Mouse (Mus musculus) left cerebral cortex, adult 18-20 months (tissue): Measurements from ENCODE around the gene Wwc2. TPM values are rescaled to one million over a fixed set of nuclear protein-coding genes. Genes with fewer than 3 reads are reported as not detected.
A peak's percentile ranks its signal among the peaks of the same experiment; 100 is the strongest.

Experiments used
- DNase-seq, 2 experiments: peaks; one replicate each; pipeline ENCODE4 v3.0.0; 2021 to 2022; ENCODE audit warnings: low spot score in 2 of 2, mixed read lengths in 1 of 2
- total RNA-seq, 2 experiments: library from RNA; stranded (reverse); gene quantifications; 2 replicates each; pipeline ENCODE4 v1.2.3; 2021

Gene Wwc2
- total RNA-seq, 2 experiments from 2014 or later: 22.4 to 22.8 TPM

- no peak for DNase-seq
Measured at GRCm38 (mm10) chr8:47907056-47907455, 83.7 kb downstream of the Wwc2 start.

GRCm38 (mm10) chr8:47906142-47906541 is 84.6 kb downstream of the Wwc2 start:
- no peak for DNase-seq

- DNase-seq: no peak
Measured at GRCm38 (mm10) chr8:47905256-47905655, 85.5 kb downstream of the Wwc2 start.

DNA sequence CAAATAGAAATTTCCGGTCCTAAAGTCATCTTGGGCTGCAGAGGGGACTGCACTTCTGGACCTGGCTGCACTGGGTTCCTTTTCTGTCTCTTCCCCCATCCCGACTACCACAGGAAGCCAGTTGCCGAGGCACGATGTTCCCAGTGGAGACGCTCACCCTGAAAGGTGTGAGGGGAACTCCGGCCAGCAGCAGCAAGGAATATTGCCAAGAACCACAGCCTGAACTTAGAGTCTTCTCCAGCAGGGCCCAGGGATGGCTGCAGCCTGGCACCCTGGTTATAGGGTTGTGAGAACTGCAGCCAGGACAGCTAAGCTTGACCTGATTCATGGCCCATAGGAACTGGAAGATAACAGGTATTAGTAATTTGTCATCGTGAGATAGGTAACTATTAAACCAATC is 86.7 kb downstream of the Wwc2 start:
- no peak for DNase-seq

- no peak for DNase-seq
Measured at GRCm38 (mm10) chr8:47902704-47903103, 88.0 kb downstream of the Wwc2 start.

DNA sequence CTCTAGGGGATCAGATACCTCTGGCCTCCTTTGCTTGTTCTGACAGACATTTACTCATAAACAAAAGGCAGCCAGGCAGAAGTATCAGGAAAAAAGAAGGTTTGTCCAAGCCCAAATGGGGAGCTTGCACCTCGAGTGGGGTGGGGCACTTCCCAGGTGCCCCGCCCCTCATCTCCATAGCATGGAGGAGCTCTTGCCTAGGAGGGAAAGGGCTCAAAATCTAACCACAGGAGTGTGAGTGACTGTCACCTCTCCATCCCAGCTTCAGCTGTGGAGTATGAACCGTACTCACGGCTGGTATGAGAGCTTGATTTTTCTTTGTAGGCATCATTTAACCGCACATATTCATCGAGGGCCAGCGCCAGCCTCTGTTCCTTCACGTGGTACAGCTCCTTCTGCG is 90.4 kb downstream of the Wwc2 start:
- DNase-seq: no peak

DNA sequence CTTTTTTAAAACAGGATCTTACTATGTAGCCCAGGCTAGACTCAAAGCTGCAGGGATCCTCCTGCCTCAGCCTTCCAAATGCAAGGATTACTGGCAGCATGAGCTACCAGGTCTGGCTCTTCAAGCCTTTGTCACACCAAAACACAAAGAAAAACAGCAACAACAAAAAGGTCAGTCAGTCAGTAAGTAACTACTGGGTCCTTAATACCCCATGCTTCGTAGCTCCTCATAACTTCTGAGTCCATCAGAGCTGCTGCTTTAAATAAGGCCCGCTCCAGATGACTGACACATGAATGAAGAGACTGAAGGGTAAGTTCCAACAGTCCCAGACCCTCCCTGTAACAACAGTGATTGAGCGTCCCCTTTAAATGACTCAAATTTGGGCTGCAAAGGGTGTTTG is 90.8 kb downstream of the Wwc2 start:
- no peak for DNase-seq

- DNase-seq: no peak
Measured at GRCm38 (mm10) chr8:47892419-47892818, 98.3 kb downstream of the Wwc2 start.

DNA sequence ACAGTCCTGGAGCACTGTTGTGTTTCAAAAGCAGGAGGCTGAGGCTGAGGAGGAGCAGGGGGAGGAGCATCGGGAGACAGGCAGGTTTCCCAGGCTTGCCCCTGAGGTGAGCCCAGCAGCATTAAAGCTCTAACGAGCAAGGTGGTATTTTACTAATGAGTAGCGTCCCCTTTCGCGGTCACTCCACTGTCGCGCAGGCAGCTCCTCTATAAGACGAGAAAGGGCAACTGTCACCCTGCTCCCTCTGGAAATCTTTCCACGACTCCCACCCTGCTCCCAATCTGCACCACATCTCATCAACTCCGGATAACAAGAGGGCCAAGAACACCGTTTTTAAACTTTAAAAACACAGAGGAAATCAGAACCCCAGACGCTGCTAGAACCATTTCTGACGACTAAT is 99.1 kb downstream of the Wwc2 start:
- no peak for DNase-seq

GRCm38 (mm10) chr8:47890814-47891210 is 99.9 kb downstream of the Wwc2 start:
- DNase-seq: no peak

GRCm38 (mm10) chr8:47889936-47890813 is 100.5 kb downstream of the Wwc2 start:
- peak in 1 of 2 experiments; percentile 36 for DNase-seq

GRCm38 (mm10) chr8:47888841-47889570 is 101.7 kb downstream of the Wwc2 start:
- DNase-seq: no peak

DNA sequence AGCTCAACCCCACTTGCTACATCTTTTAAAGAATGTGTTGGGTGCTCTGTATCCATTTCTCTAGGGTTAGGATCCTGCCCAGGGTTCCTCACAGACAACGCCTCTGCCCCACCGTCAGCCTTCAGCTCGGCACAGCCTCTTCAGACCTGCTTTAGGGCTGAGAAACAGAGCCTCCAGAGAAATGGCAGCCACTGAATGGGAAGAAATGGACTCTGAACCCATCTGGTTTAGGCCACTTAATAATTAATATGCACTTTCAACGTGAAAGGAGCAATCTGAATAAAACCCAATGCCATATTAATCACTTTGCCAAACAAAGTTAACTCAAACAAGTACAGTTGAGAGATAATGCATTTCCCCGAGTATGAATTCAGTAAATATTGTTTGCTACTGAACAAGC is 106.4 kb downstream of the Wwc2 start:
- no peak for DNase-seq

DNA sequence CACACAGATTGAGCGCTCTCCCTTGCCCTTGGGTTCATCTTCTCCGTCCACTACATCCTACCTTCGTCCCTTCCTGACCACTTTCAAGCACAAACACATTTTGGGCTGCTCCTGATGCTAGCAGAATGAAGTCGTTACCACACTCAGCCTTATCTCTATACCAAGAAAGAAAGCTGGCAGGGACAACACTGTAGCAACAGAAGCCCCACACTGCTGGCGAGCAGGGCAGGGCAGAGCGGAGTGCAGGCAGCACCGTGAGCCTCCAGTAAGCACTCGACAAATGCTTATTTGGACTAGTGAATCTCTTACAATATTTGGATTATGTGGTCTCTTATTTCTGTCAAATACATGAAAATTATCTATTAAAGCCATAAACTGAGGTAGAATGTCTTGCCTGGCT is 107.0 kb downstream of the Wwc2 start:
- DNase-seq: no peak

- DNase-seq: no peak
Measured at GRCm38 (mm10) chr8:47878516-47878915, 112.2 kb downstream of the Wwc2 start.

GRCm38 (mm10) chr8:47875865-47876264 is 114.9 kb downstream of the Wwc2 start:
- no peak for DNase-seq

DNA sequence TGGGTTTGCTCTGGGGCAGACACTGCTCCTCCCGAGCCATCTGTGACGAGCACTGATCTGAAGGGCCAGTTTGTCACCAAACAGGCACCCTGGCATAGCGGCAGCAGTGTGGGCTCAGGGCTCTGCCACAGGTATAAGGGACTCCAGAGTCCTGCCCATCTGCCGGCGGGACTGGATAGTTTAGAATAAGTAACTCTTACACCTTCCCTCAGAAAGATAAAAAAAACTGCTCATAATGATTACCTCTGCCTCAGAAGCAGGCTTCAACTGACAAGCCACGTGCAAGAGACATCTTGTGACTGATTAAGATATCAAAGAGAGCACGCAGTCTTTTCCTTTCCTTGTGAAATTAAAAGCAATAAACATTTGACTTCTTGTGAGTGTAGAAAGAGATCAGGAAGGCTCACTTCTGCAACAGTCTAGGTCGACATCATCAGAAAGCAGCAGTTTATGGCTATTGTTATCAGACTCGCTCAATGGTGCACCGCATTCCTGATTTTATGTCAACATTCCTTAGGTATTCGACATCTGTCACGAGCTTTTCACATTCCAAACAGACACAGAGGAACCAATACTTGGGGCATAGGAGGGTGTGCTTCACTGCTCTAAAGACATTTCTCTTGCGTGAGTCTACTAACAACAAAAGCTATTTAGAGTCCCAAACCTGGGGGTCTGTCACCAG is 116.1 kb downstream of the Wwc2 start:
- DNase-seq: no peak

DNA sequence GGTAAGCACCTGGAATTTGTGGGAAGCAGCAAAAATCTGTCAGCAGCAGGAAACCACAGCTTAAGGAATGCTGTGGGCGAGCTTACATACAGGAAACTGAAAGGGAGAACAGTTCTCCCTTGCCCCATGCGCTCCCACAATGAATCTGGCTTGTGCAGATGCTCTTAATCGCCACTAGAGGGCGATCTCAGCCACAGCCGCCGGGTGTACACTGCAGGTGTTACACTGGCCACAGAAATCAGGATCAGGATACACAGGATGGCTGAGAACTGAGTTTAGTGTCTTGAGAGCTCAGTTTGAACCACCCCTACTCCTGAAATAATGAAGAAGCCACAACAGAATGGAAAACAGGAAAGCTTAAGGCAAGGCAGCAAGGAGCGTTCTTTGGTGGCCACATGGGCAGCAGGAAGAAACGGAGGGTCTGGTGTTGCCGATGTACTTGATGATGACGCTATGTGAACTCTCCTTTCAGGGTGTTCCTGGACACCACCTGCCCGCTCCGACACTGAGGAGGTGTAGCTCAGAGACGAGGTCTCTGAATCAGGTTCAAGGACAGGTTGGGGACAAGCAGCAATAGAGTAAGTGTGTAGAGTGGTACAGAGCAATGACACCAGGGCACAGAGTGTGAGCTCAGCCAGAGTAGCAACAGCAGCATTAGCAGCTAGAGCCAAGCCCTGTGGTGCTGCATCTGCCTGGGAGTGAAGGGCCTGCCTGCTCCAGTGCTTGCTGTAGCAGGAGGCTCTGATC is 118.2 kb downstream of the Wwc2 start:
- DNase-seq: peak; percentile 44 to 45

- DNase-seq: peak; percentile 92 to 96
Measured at GRCm38 (mm10) chr8:47867067-47867466, 123.7 kb downstream of the Wwc2 start.

DNA sequence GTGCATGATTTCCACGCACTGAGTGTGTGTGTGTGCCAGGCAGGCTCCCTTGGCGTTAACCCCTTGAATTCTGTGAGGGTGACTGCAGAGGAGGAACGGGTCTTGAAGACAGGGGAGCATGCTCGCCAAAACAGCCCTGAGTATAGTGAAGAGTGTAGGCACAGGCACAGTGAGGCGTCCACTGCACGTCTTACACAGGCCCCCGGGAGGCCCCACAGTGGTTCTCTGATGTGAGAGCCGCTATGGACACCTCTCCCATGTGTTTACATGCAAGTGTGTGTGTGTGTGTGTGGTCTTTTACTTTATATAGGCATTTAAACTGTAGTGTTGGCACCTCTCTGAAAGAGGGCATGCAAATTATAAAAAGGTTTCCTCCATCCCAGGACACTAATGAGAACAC is 124.2 kb downstream of the Wwc2 start:
- no peak for DNase-seq

- peak; percentile 20 to 58 for DNase-seq
Measured at GRCm38 (mm10) chr8:47859259-47859658, 131.5 kb downstream of the Wwc2 start.
